Mouse (Mus musculus): Measurements from ENCODE around the gene Vmn1r203. TPM values are rescaled to one million over a fixed set of nuclear protein-coding genes. Genes with fewer than 3 reads are reported as not detected.
"Not testable (repeated sequence)": the region's sequence is repeated elsewhere in the genome, so short reads cannot be mapped to it uniquely, and the experiment has no call there.

Gene Vmn1r203
- polyA plus RNA-seq (2015; fragmentation: Nextera tagmentation; extraction: Ambion mirVana), result not detected in 2 replicates

DNA sequence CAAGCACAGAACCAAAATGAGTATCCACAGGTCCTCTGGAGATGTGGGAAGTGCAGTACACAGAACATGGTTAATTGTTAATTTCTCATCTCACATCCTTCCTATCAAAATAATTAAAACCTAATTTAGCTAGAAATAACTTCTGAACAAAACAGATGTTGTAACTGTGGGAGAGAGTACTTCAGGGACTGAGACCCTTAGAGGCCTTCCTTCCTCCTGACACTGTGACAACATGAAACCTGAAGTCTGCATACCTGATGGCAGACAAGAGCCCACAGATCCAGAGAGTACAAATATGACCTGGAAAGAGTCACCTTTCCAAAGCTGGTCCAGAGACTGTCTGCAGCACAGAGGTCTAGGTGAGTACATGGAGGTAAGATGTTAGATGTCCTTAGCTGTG, at the start of gene Vmn1r203:
Gene Vmn1r203, plus strand, starts transcription at position 301 of the 400 bp plus-strand sequence.
- Histone ChIP-seq H3K4me3 (ENCODE audit: low read depth, low read length) (no peak within 1 kb of the TSS), H3K27me3 (ENCODE audit: control insufficient read depth, insufficient read depth, low read length) (no peaks in the 10 kb centered on the region), H3K4me1 (replicated peaks; ENCODE audit: control insufficient read depth, insufficient read depth) (no peaks in the 10 kb centered on the region), H3K4me2 (replicated peaks; ENCODE audit: low read depth) (no peak within 1 kb of the TSS), H3K36me3 (ENCODE audit: control insufficient read depth, insufficient read depth, low read length) (no peaks in the 10 kb centered on the region), H3K9me3 (ENCODE audit: control insufficient read depth, low read length) (no peaks in the 10 kb centered on the region), H3K27ac (replicated peaks) (no peak within 1 kb of the TSS), H3K9ac (ENCODE audit: low read length) (no peak within 1 kb of the TSS)
- DNase-seq (ENCODE audit: low spot score) (no peak), ATAC-seq (ENCODE audit: low FRiP score, low TSS enrichment) (no peak)
- TF ChIP-seq EP300 (optimal IDR thresholded peaks at IDR 0.05) (no peak), CTCF (IDR thresholded peaks at IDR 0.05; ENCODE audit: low read depth) (no peak)

DNA sequence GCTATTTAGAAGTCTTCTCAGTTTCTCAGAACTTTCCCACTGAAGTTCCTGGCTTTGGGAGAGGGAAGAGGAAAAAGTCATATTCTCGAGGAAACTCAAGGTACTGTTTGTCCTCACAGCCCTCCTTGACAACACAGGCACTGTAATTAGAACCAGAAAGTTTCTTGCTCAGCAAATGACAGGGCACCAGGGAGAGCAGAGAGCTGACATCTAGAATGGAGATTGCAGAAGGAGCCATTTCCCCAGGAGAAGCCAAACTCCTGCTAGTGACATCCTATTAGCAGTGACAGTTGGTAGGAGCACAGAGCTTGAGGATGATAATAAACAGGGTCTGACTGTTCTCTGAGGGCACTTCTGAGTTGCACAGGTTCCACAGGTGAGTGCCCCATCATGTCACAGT, 46.3 kb upstream of the Vmn1r203 start, which contains the start of gene Vmn1r201:
Gene Vmn1r201, plus strand, starts transcription at position 301 of the 400 bp plus-strand sequence.
- ATAC-seq (ENCODE audit: low FRiP score, low TSS enrichment), result no peak
- H3K4me2 ChIP-seq (replicated peaks; ENCODE audit: low read depth), result no peak within 1 kb of the TSS
- H3K27me3 ChIP-seq (ENCODE audit: control insufficient read depth, insufficient read depth, low read length), result no peaks in the 10 kb centered on the region
- DNase-seq (ENCODE audit: low spot score), result no peak
- no peak within 1 kb of the TSS for H3K4me3 ChIP-seq (ENCODE audit: low read depth, low read length)
- TF ChIP-seq EP300 (optimal IDR thresholded peaks at IDR 0.05) (no peak), CTCF (IDR thresholded peaks at IDR 0.05; ENCODE audit: low read depth) (no peak)
- H3K9ac ChIP-seq (ENCODE audit: low read length), result no peak within 1 kb of the TSS
- no peak within 1 kb of the TSS for H3K27ac ChIP-seq (replicated peaks)
- H3K4me1 ChIP-seq (replicated peaks; ENCODE audit: control insufficient read depth, insufficient read depth), result no peaks in the 10 kb centered on the region
- H3K36me3 ChIP-seq (ENCODE audit: control insufficient read depth, insufficient read depth, low read length), result no peaks in the 10 kb centered on the region
- WGBS, result 57% methylated on average over 1 of the region's 1 CpGs
- no peaks in the 10 kb centered on the region for H3K9me3 ChIP-seq (ENCODE audit: control insufficient read depth, low read length)

DNA sequence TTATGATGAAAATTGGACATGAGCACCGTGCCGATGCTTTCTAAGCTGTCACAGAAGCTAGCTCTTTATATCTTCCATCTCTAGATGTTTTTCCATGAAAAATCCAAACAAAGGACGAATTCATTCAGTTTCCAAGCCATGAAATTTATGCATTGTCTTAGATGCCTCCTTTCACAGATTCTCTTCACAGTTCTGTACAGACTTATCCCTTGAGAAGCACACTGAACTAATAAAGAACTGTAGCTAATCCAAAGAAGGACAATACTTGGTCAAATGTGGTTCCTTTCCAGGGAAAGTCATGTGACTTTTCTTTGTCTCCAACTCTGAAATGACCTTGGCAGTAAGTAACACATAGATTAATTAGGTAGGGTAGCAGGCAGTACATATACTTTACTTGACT, 15.5 kb upstream of the Vmn1r203 start:
- Histone ChIP-seq H3K36me3 (ENCODE audit: control insufficient read depth, insufficient read depth, low read length) (no peaks in the 10 kb centered on the region), H3K4me3 (ENCODE audit: low read depth, low read length) (no peak overlapping the region), H3K4me1 (replicated peaks; ENCODE audit: control insufficient read depth, insufficient read depth) (no peaks in the 10 kb centered on the region), H3K27me3 (ENCODE audit: control insufficient read depth, insufficient read depth, low read length) (no peaks in the 10 kb centered on the region), H3K27ac (replicated peaks) (no peak overlapping the region), H3K9me3 (ENCODE audit: control insufficient read depth, low read length) (no peaks in the 10 kb centered on the region), H3K9ac (ENCODE audit: low read length) (no peak overlapping the region), H3K4me2 (replicated peaks; ENCODE audit: low read depth) (no peak overlapping the region)
- 76% methylated on average over 3 of the region's 3 CpGs for WGBS
- DNase-seq (ENCODE audit: low spot score) (no peak), ATAC-seq (ENCODE audit: low FRiP score, low TSS enrichment) (no peak)
- TF ChIP-seq CTCF (IDR thresholded peaks at IDR 0.05; ENCODE audit: low read depth) (no peak), EP300 (optimal IDR thresholded peaks at IDR 0.05) (no peak)

DNA sequence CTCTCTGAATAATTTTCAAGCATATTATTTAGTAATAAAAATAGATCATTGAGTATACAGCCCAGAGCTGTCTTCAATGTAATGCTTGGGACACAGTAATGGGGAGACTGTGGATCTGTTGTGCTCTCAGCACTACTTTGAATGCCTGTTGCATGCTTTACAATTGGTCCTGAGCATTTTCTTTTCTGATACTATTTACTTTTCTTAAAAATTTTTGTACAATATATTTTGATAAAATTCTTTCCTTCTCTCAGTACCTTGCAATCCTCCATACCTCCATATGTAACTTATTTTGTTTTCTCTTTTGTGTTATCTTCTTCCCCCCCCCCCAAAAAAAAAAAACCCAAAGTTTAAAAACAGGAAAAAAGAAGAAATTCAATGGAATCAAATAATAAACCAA, 12.6 kb upstream of the Vmn1r203 start, which contains the start of gene Vmn1r202:
Gene Vmn1r202, minus strand, starts transcription at position 101 of the 400 bp plus-strand sequence.
- Histone ChIP-seq H3K36me3 (ENCODE audit: control insufficient read depth, insufficient read depth, low read length) (no peaks in the 10 kb centered on the region), H3K27ac (replicated peaks) (no peak within 1 kb of the TSS), H3K4me2 (replicated peaks; ENCODE audit: low read depth) (no peak within 1 kb of the TSS), H3K27me3 (ENCODE audit: control insufficient read depth, insufficient read depth, low read length) (no peaks in the 10 kb centered on the region), H3K9ac (ENCODE audit: low read length) (no peak within 1 kb of the TSS), H3K4me1 (replicated peaks; ENCODE audit: control insufficient read depth, insufficient read depth) (no peaks in the 10 kb centered on the region), H3K9me3 (ENCODE audit: control insufficient read depth, low read length) (no peaks in the 10 kb centered on the region), H3K4me3 (ENCODE audit: low read depth, low read length) (no peak within 1 kb of the TSS)
- DNase-seq (ENCODE audit: low spot score), result no peak
- ATAC-seq (ENCODE audit: low FRiP score, low TSS enrichment), result no peak
- TF ChIP-seq EP300 (optimal IDR thresholded peaks at IDR 0.05) (no peak), CTCF (IDR thresholded peaks at IDR 0.05; ENCODE audit: low read depth) (no peak)

DNA sequence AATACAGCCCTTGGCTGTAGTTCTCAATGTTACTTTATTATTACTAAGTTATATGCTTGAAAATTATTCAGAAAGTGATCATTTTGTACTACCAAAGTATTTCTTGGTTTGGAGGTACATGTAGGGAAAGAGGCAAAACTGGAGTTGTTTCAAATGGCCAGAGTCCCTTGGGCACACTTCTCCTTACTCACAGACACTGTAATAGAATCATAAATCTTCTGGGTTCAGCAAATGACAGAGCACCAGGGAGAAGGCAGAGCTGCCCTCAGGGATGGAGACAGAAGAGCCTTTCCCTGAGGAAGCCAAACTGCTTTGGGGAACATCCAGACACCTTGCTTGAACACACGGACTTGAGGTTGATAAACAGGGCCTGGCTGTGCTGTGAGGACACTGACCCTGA, 35.0 kb downstream of the Vmn1r203 start, which contains the start of gene Vmn1r204:
Gene Vmn1r204, plus strand, starts transcription at position 301 of the 400 bp plus-strand sequence.
- 67% methylated on average over 1 of the region's 1 CpGs for WGBS
- H3K27ac ChIP-seq (replicated peaks); ATAC-seq (ENCODE audit: low FRiP score, low TSS enrichment); H3K9ac ChIP-seq (ENCODE audit: low read length); H3K9me3 ChIP-seq (ENCODE audit: control insufficient read depth, low read length); H3K4me3 ChIP-seq (ENCODE audit: low read depth, low read length); H3K36me3 ChIP-seq (ENCODE audit: control insufficient read depth, insufficient read depth, low read length); DNase-seq (ENCODE audit: low spot score); H3K27me3 ChIP-seq (ENCODE audit: control insufficient read depth, insufficient read depth, low read length); H3K4me2 ChIP-seq (replicated peaks; ENCODE audit: low read depth); H3K4me1 ChIP-seq (replicated peaks; ENCODE audit: control insufficient read depth, insufficient read depth): not testable (repeated sequence)

DNA sequence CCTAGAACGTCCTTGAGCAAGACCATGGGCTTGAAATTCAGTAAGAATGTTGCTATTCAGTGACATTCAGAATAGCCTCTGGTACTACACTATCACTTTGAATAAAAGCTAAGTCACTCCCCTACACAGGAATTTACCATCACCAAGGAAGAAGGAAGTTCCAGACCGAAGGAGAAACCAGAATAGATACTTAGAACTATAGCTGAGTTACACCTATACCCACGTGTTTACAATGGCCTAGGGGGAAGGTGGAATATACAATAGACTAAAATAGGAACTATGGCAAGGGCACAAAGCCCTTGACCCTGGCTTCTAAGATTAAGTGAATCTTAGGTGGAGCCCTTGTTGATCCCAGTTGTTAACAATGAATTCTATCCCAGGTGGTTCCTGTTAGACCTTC, 57.0 kb downstream of the Vmn1r203 start:
- H3K9me3 ChIP-seq (ENCODE audit: control insufficient read depth, low read length); H3K36me3 ChIP-seq (ENCODE audit: control insufficient read depth, insufficient read depth, low read length); H3K27ac ChIP-seq (replicated peaks); H3K4me1 ChIP-seq (replicated peaks; ENCODE audit: control insufficient read depth, insufficient read depth); H3K9ac ChIP-seq (ENCODE audit: low read length); H3K4me3 ChIP-seq (ENCODE audit: low read depth, low read length); H3K27me3 ChIP-seq (ENCODE audit: control insufficient read depth, insufficient read depth, low read length); DNase-seq (ENCODE audit: low spot score); H3K4me2 ChIP-seq (replicated peaks; ENCODE audit: low read depth); ATAC-seq (ENCODE audit: low FRiP score, low TSS enrichment): not testable (repeated sequence)
- 74% methylated on average over 3 of the region's 3 CpGs for WGBS

Other genes with a start within 250 kb of the Vmn1r203 start
- not detected in 2 replicates for gene Vmn1r195, start 247.6 kb upstream of the Vmn1r203 start, polyA plus RNA-seq (2015; fragmentation: Nextera tagmentation; extraction: Ambion mirVana)
- gene Vmn1r196, start 228.2 kb upstream of the Vmn1r203 start, polyA plus RNA-seq (2015; fragmentation: Nextera tagmentation; extraction: Ambion mirVana), result not detected in 2 replicates
- not detected in 2 replicates for gene Vmn1r197, start 193.5 kb upstream of the Vmn1r203 start, polyA plus RNA-seq (2015; fragmentation: Nextera tagmentation; extraction: Ambion mirVana)
- 0.01 TPM in 1 of 2 replicates, not detected in the other for gene Vmn1r198, start 167.8 kb upstream of the Vmn1r203 start, polyA plus RNA-seq (2015; fragmentation: Nextera tagmentation; extraction: Ambion mirVana)
- gene Vmn1r199, start 138.3 kb upstream of the Vmn1r203 start, polyA plus RNA-seq (2015; fragmentation: Nextera tagmentation; extraction: Ambion mirVana), result not detected in 2 replicates
- gene Vmn1r200, start 127.7 kb upstream of the Vmn1r203 start, polyA plus RNA-seq (2015; fragmentation: Nextera tagmentation; extraction: Ambion mirVana), result 0.01 TPM in 1 of 2 replicates, not detected in the other
- gene Vmn1r201, start 46.2 kb upstream of the Vmn1r203 start, polyA plus RNA-seq (2015; fragmentation: Nextera tagmentation; extraction: Ambion mirVana), result not detected in 2 replicates
- not detected in 2 replicates for gene Vmn1r202, start 12.7 kb upstream of the Vmn1r203 start, polyA plus RNA-seq (2015; fragmentation: Nextera tagmentation; extraction: Ambion mirVana)
- not detected in 2 replicates for gene Vmn1r204, start 35.1 kb downstream of the Vmn1r203 start, polyA plus RNA-seq (2015; fragmentation: Nextera tagmentation; extraction: Ambion mirVana)
- gene Vmn1r205, start 74.9 kb downstream of the Vmn1r203 start, polyA plus RNA-seq (2015; fragmentation: Nextera tagmentation; extraction: Ambion mirVana), result not detected in 2 replicates
- not detected in 2 replicates for gene Vmn1r206, start 106.1 kb downstream of the Vmn1r203 start, polyA plus RNA-seq (2015; fragmentation: Nextera tagmentation; extraction: Ambion mirVana)
- not detected in 2 replicates for gene Vmn1r207-ps, start 211.5 kb downstream of the Vmn1r203 start, polyA plus RNA-seq (2015; fragmentation: Nextera tagmentation; extraction: Ambion mirVana)